Mouse (Mus musculus) lung, adult 2 months (tissue): Measurements from ENCODE around the gene Card11.

Experiments used
- CTCF ChIP-seq: fragments of 200-500 bp; IDR thresholded peaks from 2 replicates; pipeline ENCODE4 v1.5.1; 2011; ENCODE audit warnings: mild to moderate bottlenecking, low read length, control low read depth; ENCODE audit not compliant: insufficient read depth
- POLR2A ChIP-seq: fragments of 200-500 bp; IDR thresholded peaks from 2 replicates; pipeline ENCODE4 v1.6.1; 2011; ENCODE audit warnings: low read depth, mild to moderate bottlenecking, control low read depth, low read length, borderline replicate concordance; ENCODE audit errors: extremely low read depth

DNA sequence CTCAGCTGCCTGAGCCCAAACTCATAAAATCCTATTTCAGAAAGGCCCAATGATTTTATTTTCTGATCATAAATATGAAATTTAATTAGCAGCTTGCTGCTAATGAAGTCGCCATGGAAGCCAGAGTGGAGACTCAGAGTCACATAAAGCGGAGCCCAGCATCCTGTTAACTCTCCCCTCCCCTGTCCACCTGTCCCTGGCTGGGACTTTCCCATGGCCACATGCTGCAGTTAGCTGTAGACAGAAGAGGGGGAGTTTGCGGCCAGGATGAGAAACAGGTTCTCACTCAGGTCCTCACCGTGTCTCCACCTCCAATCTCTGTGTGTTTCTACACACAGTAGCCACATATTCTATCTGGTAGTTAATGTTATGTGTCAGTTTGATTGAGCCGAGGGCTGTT is 48.6 kb downstream of the Card11 start:
- TF ChIP-seq POLR2A (no peak), CTCF (no peak)
